Mouse (Mus musculus) heart, embryonic 16.5 days (tissue): ENCODE data around the gene Capn1. TPM values are rescaled to one million over a fixed set of nuclear protein-coding genes. Genes with fewer than 3 reads are reported as not detected.

ENCODE experiments used
- ATAC-seq: fragments of 200-750 bp; cut with Nextera tagmentation; replicated peaks from 2 replicates; pipeline ENCODE4 v1.8.0; 2017; ENCODE audit warnings: moderate number of reproducible peaks; ENCODE audit not compliant: insufficient read depth, low FRiP score; ENCODE audit errors: extremely low read depth
- H3K27ac ChIP-seq: fragments of 300-500 bp; sonication (generic); 2 replicates; pipeline ENCODE4 v1.5.1; 2014; ENCODE audit warnings: mild to moderate bottlenecking, low read length, control low read depth, moderate library complexity
- H3K27me3 ChIP-seq: fragments of 300-500 bp; sonication (generic); 2 replicates; pipeline ENCODE4 v1.6.1; 2014; ENCODE audit warnings: low read length, mixed read lengths; ENCODE audit not compliant: control insufficient read depth, insufficient read depth
- H3K36me3 ChIP-seq: fragments of 300-500 bp; sonication (generic); 2 replicates; pipeline ENCODE4 v1.6.1; 2014; ENCODE audit not compliant: control insufficient read depth, insufficient read depth
- H3K4me1 ChIP-seq: fragments of 300-500 bp; sonication (generic); 2 replicates; pipeline ENCODE4 v1.6.1; 2014; ENCODE audit warnings: low read length, mixed read lengths; ENCODE audit not compliant: control insufficient read depth, insufficient read depth
- H3K4me2 ChIP-seq: fragments of 300-500 bp; sonication (generic); 2 replicates; pipeline ENCODE4 v1.6.1; 2014; ENCODE audit warnings: low read depth, mild to moderate bottlenecking, control low read depth, low read length
- H3K4me3 ChIP-seq: fragments of 300-500 bp; sonication (generic); 2 replicates; pipeline ENCODE4 v1.5.1; 2014; ENCODE audit warnings: mild to moderate bottlenecking, control low read depth, low read length
- H3K9ac ChIP-seq: fragments of 300-500 bp; sonication (generic); 2 replicates; pipeline ENCODE4 v1.6.1; 2014; ENCODE audit warnings: low read length, control low read depth
- H3K9me3 ChIP-seq: fragments of 300-500 bp; sonication (generic); replicated peaks from 2 replicates; pipeline ENCODE4 v1.6.1; 2016; ENCODE audit warnings: low read length; ENCODE audit not compliant: control insufficient read depth
- WGBS: fragments of 180-500 bp; shearing (Covaris S2); extraction: QIAGEN DNeasy Blood & Tissue Kit; methylation state at CpG from one replicate; pipeline ENCODE4 v1.1.7; 2014; 5-methylcytosine and 5-hydroxymethylcytosine counted together
- polyA plus RNA-seq: library from polyadenylated mRNA; unstranded; fragments of >200 nt; fragmentation: Nextera tagmentation; extraction: Ambion mirVana; gene quantifications from 2 replicates; pipeline ENCODE4 v1.2.1, GENCODE M21; 2015

Gene Capn1
- polyA plus RNA-seq: 9.5 and 10.0 TPM in 2 replicates

- peaks cover 12% of the 10 kb centered on the region; the same call in 1 of the 2 replicates for H3K4me1 ChIP-seq
- ATAC-seq: peak; percentile 72
- no peaks in the 10 kb centered on the region for H3K9me3 ChIP-seq
- peak within 1 kb of the TSS; percentile 73 for H3K27ac ChIP-seq
- H3K27me3 ChIP-seq: no peaks in the 10 kb centered on the region
- H3K36me3 ChIP-seq: no peaks in the 10 kb centered on the region
- peak within 1 kb of the TSS; percentile 63 for H3K4me3 ChIP-seq
- 3% methylated on average over 40 of the region's 40 CpGs for WGBS
- peak within 1 kb of the TSS; percentile 84 for H3K4me2 ChIP-seq
- peak within 1 kb of the TSS; percentile 74 for H3K9ac ChIP-seq
Observed at GRCm38 (mm10) chr19:6015511-6016315, at the start of gene Capn1. Capn1 (minus strand) TSS chr19:6015897.

DNA sequence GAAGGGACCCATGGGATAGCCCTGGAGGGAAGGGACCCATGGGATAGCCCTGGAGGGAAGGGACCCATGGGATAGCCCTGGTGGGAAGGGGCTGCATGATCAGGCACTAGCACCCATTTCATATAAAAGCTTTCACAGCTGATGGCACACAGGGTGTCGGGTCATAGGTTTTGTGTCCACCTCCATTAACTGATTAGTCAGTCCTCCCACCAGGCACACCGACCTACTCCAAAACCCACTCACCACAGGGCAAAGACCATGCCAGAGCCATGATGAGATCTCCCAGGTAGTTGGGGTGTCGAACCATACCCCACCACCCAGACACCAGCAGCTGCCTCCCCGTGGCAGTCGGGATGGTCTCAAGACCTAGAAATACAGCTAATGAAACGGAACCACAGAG lies 47.4 kb upstream of the Capn1 start:
- 91% methylated on average over 6 of the region's 6 CpGs for WGBS
- H3K4me3 ChIP-seq: no peak overlapping the region
- peaks cover 33% of the 10 kb centered on the region for H3K4me1 ChIP-seq
- no peak for ATAC-seq
- H3K9me3 ChIP-seq: no peaks in the 10 kb centered on the region
- H3K27ac ChIP-seq: no peak overlapping the region
- H3K36me3 ChIP-seq: peaks cover 11% of the 10 kb centered on the region; the same call in 1 of the 2 replicates
- no peak overlapping the region for H3K9ac ChIP-seq
- no peak overlapping the region for H3K4me2 ChIP-seq
- H3K27me3 ChIP-seq: no peaks in the 10 kb centered on the region

- 63% methylated on average over 5 of the region's 5 CpGs for WGBS
- H3K36me3 ChIP-seq: peaks cover 11% of the 10 kb centered on the region; the same call in 1 of the 2 replicates
- peak overlapping the region; percentile 78 for H3K4me3 ChIP-seq
- H3K27ac ChIP-seq: peak overlapping the region; percentile 78; the same call in 1 of the 2 replicates
- peaks cover 30% of the 10 kb centered on the region for H3K4me1 ChIP-seq
- H3K27me3 ChIP-seq: no peaks in the 10 kb centered on the region
- no peaks in the 10 kb centered on the region for H3K9me3 ChIP-seq
- H3K4me2 ChIP-seq: peak overlapping the region; percentile 68
- ATAC-seq: no peak
- peak overlapping the region; percentile 89 for H3K9ac ChIP-seq
Observed at GRCm38 (mm10) chr19:6062418-6062817, 46.7 kb upstream of the Capn1 start.

DNA sequence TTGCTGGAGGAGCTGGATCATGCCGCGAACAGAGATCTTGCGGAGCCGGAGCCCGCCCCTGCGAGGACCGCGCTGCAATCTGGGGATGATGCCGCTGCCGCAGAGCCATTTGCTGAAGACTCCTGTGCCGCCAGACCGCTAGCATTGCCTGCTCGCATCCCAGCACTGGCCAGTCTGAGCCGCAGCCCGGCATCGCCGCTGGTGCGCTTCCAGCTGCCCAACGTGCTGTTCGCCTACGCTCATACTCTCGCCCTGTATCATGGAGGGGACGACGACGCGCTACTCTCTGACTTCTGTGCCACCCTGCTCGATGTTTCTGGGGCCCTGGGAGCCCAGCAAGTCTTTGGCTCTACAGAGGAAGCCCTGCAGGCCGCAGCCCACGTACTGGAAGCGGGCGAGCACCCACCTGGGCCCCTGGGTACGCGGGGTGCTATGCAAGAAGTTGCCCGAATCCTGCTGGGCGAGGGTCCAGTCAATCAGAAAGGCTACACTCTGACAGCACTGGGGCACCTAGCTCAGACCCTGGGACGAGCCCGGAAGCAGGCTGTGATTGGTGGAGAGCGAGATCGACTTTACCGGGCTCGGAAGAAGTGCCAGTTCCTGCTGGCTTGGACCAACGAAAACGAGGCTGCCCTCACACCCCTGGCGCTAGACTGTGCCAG lies 46.1 kb upstream of the Capn1 start:
- H3K27ac ChIP-seq: peak overlapping the region; percentile 78
- H3K36me3 ChIP-seq: peaks cover 11% of the 10 kb centered on the region; the same call in 1 of the 2 replicates
- no peaks in the 10 kb centered on the region for H3K9me3 ChIP-seq
- peaks cover 27% of the 10 kb centered on the region for H3K4me1 ChIP-seq
- under 1% methylated on average over 44 of the region's 44 CpGs for WGBS
- H3K27me3 ChIP-seq: no peaks in the 10 kb centered on the region
- H3K9ac ChIP-seq: peak overlapping the region; percentile 89
- no peak for ATAC-seq
- H3K4me3 ChIP-seq: peak overlapping the region; percentile 78
- peak overlapping the region; percentile 68 for H3K4me2 ChIP-seq

DNA sequence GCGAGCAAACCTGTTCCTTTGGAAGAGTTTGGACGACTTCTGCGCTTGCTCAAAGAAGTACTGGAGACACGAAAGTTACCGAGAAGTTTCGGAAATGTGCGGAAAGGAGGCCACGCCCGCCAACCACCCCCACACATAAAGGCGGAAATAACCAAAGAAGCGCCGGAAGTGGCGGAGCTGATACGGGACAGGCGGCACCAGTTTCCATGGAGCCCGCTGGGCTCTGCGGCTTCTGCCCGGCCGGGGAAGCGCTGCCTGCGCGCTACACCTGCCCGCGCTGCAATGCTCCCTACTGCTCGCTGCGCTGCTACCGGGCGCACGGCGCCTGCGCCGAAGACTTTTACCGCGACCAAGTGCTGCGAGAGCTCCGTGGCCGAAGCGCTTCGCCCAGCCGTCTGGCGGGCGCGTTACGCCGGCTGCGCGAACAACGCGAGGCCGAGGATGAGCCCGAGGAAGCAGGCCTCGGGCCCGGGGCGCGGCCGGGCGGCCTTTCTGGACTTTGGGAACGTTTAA lies 45.4 kb upstream of the Capn1 start, which contains the start of gene Znhit2:
TSS of gene Znhit2 (plus strand) at position 172 of the 513 bp plus-strand sequence.
- H3K27me3 ChIP-seq: no peaks in the 10 kb centered on the region
- H3K9ac ChIP-seq: peak within 1 kb of the TSS; percentile 89
- peak; percentile 73 for ATAC-seq
- peaks cover 11% of the 10 kb centered on the region; the same call in 1 of the 2 replicates for H3K36me3 ChIP-seq
- H3K27ac ChIP-seq: peak within 1 kb of the TSS; percentile 78
- under 1% methylated on average over 58 of the region's 58 CpGs for WGBS
- H3K4me3 ChIP-seq: peak within 1 kb of the TSS; percentile 78
- H3K9me3 ChIP-seq: no peaks in the 10 kb centered on the region
- H3K4me2 ChIP-seq: peak within 1 kb of the TSS; percentile 68
- H3K4me1 ChIP-seq: peaks cover 30% of the 10 kb centered on the region

GRCm38 (mm10) chr19:6058966-6059365 lies 43.3 kb upstream of the Capn1 start:
- no peak for ATAC-seq
- H3K36me3 ChIP-seq: peaks cover 18% of the 10 kb centered on the region
- no peaks in the 10 kb centered on the region for H3K9me3 ChIP-seq
- no peak overlapping the region for H3K27ac ChIP-seq
- peak overlapping the region; percentile 90 for H3K4me3 ChIP-seq
- peak overlapping the region; percentile 88 for H3K4me2 ChIP-seq
- H3K27me3 ChIP-seq: no peaks in the 10 kb centered on the region
- 85% methylated on average over 5 of the region's 5 CpGs for WGBS
- peak overlapping the region; percentile 94 for H3K9ac ChIP-seq
- peaks cover 30% of the 10 kb centered on the region for H3K4me1 ChIP-seq

GRCm38 (mm10) chr19:6058513-6058912 lies 42.8 kb upstream of the Capn1 start:
- ATAC-seq: no peak
- H3K4me2 ChIP-seq: peak overlapping the region; percentile 88
- no peaks in the 10 kb centered on the region for H3K9me3 ChIP-seq
- peak overlapping the region; percentile 83; the same call in 1 of the 2 replicates for H3K27ac ChIP-seq
- H3K4me3 ChIP-seq: peak overlapping the region; percentile 90
- peaks cover 22% of the 10 kb centered on the region for H3K36me3 ChIP-seq
- WGBS: 28% methylated on average over 5 of the region's 5 CpGs
- H3K4me1 ChIP-seq: peaks cover 30% of the 10 kb centered on the region
- no peaks in the 10 kb centered on the region for H3K27me3 ChIP-seq
- H3K9ac ChIP-seq: peak overlapping the region; percentile 94

- no peaks in the 10 kb centered on the region for H3K9me3 ChIP-seq
- under 1% methylated on average over 63 of the region's 63 CpGs for WGBS
- H3K4me1 ChIP-seq: peaks cover 25% of the 10 kb centered on the region
- H3K4me3 ChIP-seq: peak within 1 kb of the TSS; percentile 90
- H3K27me3 ChIP-seq: no peaks in the 10 kb centered on the region
- peak; percentile 89 for ATAC-seq
- H3K36me3 ChIP-seq: peaks cover 32% of the 10 kb centered on the region
- H3K9ac ChIP-seq: peak within 1 kb of the TSS; percentile 94
- H3K4me2 ChIP-seq: peak within 1 kb of the TSS; percentile 88
- peak within 1 kb of the TSS; percentile 83 for H3K27ac ChIP-seq
Observed at GRCm38 (mm10) chr19:6057313-6058096, 41.8 kb upstream of the Capn1 start, which contains the start of the genes Mrpl49 and Fau. Mrpl49 (minus strand) TSS chr19:6057785. Fau (plus strand) TSS chr19:6057844.
